Mouse (Mus musculus) fat pad, adult 2 months (tissue): ENCODE data around the gene 6030408B16Rik.

Experiments used
- DNase-seq: peaks from one replicate; pipeline ENCODE4 v3.0.0-alpha.2; 2011; ENCODE audit warnings: low read depth, low spot score; ENCODE audit errors: extremely low read depth

The 6030408B16Rik gene

GRCm38 (mm10) chr15:101267053-101268032 lies 25.7 kb upstream of the 6030408B16Rik start:
- no peak for DNase-seq

- DNase-seq: no peak
Measured at GRCm38 (mm10) chr15:101270101-101270820, 22.8 kb upstream of the 6030408B16Rik start.

- no peak for DNase-seq
Measured at GRCm38 (mm10) chr15:101271107-101271506, 21.9 kb upstream of the 6030408B16Rik start.

DNA sequence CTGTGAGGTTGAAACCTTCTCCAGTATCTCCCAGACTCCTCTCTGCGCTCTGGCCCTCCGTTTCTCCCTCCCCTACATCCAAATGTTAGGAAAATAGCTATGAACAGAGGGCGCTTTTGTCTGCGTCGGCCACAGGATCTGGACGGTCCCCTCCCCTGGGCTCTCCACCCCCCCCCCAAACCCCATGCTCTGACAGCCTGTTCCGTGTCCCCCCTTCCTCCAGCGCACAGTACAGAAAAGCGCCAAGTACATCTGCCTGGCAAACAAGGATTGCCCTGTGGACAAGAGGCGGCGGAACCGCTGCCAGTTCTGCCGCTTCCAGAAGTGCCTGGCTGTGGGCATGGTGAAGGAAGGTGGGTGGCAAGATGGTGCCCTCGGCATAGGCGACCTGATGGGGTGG lies 21.5 kb upstream of the 6030408B16Rik start:
- no peak for DNase-seq

DNA sequence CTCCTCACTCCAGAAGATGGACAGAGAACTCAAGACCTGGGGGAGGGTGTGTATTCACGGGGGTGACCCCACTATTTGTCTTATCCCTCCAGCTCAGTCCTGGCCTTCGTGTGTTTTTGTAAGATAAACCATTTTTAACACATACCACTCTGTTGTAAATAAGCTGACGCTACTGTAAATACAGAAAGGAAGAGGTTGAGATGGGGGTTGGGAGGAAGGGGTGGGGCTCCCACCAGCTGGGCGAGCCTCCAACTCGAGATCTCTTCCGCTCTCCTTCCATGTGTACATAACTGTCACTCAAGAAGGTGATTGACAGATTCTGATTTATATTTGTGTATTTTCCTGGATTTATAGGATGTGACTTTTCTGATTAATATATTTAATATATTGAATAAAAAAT lies 18.6 kb upstream of the 6030408B16Rik start:
- no peak for DNase-seq

DNA sequence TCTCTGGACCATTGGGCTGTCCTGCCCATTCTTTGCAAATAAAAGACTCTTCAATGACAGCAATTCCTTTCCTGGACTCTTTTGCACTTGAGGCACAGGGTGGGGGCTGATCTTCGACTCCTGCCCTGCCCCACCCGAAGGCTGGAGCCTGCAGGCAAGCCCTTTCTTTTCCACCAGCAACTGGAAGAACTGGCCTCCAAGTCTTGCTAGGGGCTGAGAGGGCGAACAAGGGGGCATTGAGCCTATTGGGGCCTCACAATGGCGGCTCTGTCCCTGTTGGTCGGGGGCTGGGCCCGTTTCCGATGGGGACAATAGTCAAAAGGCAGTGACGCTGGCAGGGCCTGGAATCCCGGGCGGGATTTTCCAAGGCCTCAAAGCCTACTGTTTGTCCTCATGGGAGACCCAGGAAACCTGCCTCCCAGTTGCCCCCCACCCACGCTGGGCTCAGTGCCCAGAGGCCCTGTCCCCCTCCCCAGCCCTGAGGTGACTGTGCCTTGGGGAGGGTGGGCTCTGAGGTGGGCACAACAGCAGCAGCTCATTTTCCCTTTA lies 15.6 kb upstream of the 6030408B16Rik start:
- DNase-seq: no peak

- DNase-seq: no peak
Measured at GRCm38 (mm10) chr15:101278589-101278988, 14.4 kb upstream of the 6030408B16Rik start.

DNA sequence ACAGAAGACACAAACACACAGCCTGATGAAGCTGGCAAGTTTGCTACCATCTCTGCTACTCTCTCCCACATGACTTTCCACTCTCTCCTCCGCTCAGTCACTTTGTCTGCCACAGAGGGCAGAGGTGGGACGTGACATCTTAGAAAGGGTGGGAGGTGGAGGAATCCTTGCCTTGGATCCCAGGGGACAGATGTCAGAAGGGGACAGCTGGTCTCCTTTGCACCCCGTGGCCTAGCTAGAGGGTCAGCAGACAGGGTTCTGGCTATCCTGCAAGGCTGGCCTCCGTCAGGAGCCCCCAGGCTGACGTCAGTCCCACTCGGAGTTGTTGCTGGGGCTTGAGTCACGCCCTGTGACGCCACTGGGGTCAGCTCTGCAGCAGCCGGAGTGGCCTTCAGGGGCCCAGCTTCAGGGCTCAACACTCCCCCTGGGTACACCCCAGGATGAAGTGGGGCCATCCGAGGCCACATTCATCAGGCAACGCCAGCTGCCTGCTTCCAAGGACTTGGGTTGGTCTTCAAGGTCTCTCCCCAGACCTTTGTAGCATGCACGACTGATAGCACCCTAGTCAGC lies 13.5 kb upstream of the 6030408B16Rik start:
- DNase-seq: no peak

DNA sequence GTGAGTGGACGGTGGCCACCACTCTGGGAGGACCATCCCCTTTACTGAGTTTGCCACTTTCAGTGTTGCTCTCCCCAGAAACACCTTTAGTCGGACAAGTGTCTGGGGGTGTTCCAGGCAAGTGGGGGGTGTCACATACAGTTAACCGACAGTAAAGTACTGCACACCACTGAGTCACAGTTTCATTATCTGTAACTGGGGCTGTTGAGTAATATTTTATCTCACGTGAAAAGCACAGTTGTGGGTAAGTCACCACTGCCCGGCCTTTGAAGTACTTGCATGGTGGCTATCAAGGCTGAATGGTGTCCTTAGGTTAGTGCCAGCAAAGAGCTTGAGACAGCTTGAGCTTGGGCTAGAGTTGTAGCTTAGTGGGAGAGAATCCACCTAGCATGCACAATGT lies 10.5 kb upstream of the 6030408B16Rik start:
- no peak for DNase-seq

GRCm38 (mm10) chr15:101283183-101283910 lies 9.7 kb upstream of the 6030408B16Rik start:
- peak; percentile 21 for DNase-seq

- DNase-seq: peak; percentile 34
Measured at GRCm38 (mm10) chr15:101283911-101284750, 8.9 kb upstream of the 6030408B16Rik start, which contains the start of gene Atg101. Gene Atg101 (plus strand): TSS chr15:101284272.

- no peak for DNase-seq
Measured at GRCm38 (mm10) chr15:101286129-101286770, 6.8 kb upstream of the 6030408B16Rik start.

DNA sequence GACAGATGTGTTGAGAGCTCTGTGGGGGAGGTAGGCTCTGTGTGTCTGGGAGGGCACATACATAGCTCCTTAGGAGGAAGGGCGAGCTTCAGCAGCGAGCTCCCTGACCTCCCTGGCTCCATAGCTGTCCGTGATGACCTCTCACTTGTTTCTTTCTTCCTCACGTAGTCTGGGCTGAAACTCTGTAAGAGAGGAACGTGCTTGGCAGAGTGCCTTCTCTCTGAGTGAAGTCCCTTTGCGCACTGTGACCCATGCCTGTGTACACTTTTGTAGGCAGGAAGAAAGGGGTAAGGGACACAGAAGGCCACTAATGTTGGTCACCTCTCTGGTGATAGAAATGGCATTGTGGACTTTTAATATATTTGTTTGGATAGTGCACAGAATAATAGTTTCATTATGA lies 5.7 kb upstream of the 6030408B16Rik start:
- DNase-seq: no peak

DNA sequence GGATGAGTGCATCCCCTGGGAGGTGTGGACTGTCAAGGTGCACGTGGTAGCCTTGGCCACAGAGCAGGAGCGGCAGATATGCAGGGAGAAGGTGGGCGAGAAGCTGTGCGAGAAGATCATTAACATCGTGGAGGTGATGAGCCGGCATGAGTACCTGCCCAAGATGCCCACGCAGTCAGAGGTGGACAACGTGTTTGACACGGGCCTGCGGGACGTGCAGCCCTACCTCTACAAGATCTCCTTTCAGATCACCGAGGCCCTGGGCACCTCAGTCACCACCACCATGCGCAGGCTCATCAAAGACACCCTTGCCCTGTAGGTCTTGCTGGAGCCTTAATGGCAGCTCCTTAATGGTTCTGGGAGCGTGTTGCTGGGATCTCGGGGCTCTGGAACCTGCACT lies 2.7 kb upstream of the 6030408B16Rik start:
- no peak for DNase-seq

DNA sequence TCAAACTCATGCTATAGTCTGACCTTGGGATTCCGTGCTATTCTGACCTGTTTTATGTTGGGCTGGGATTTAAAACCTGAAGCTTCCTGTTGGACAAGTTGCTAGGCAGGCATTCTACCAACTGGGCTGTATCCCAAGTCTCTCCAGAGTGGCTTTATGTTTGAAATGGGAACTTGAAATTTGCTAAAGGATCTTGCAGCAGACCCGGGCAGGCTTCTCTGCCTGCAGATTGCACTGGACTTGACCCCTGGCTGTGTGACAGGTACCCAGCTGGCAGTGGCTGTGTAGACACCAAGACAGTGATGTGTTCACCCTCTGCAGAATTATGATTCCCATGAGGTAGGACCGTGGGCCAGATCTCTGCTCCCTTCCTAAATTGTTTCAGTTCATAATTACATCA lies 1.0 kb upstream of the 6030408B16Rik start:
- peak; percentile 52 for DNase-seq

DNA sequence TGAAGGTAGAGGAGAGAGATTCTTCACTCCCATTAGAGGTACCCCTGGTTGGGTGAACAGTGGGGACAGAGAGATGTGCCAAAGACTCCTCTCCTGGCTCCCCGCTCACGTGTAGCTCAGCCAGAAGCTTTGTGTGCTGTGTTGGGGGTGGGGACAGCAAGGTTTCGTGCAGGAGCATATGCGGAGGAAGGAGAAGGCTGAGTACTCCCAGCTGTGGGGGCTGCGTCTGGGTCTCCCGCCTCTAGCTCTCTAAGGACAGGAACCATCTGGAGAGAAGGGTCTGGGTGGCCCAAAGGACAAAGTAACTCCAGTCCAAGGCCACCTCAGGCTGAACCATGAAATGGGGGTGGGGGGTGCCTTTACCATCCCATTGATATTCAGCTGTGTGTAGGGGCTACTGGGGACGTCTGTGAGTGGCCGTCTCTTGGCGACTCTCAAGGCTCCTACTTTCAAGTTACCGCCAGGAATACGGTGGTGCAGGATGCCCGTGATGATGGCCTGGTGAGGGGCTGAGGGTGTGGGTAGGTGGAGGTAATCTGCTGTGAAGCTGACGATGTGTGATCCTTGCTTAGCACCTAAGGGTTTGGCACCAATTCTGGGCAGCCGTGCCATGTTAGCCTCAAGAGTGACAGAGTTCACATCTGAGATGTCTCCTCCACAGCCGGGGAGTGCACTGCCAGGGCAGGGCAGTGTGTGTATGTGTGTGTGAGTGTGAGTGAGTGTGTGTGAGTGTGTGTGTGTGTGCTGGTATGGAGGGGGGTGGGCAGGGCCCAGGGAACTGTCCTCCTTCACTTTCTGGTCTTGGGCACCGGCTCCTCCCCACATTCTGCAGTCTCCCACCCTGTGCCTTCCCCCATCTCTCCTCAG lies 1.2 kb downstream of the 6030408B16Rik start:
- DNase-seq: no peak

- no peak for DNase-seq
Measured at GRCm38 (mm10) chr15:101295106-101295505, 2.1 kb downstream of the 6030408B16Rik start.

- no peak for DNase-seq
Measured at GRCm38 (mm10) chr15:101295616-101296015, 2.6 kb downstream of the 6030408B16Rik start.
